Mouse (Mus musculus): Measurements from ENCODE around the gene Cfap61.

- no peak for TF ChIP-seq POLR2A (IDR thresholded peaks at IDR 0.05; ENCODE audit: insufficient read depth, low read depth, low read length)
- no peak for TF ChIP-seq CTCF (IDR thresholded peaks at IDR 0.05; ENCODE audit: insufficient read depth, low read depth, low read length)
These were observed 263.4 kb downstream of the Cfap61 start for GRCm38 (mm10) chr2:146197947-146198346.
